Mouse (Mus musculus) E14TG2a.4 (cell line): ENCODE data around the gene Ispd.

Source experiments
- H3K27me3 ChIP-seq: 2 replicates; pipeline ENCODE4 v1.6.1; 2014; ENCODE audit warnings: low read length, control low read depth; ENCODE audit not compliant: insufficient read depth
- H3K36me3 ChIP-seq: 2 replicates; pipeline ENCODE4 v1.6.1; 2014; ENCODE audit warnings: low read length, control low read depth; ENCODE audit not compliant: insufficient read depth
- H3K4me1 ChIP-seq: replicated peaks from 2 replicates; pipeline ENCODE4 v1.6.1; 2014; ENCODE audit warnings: low read depth, low read length, control low read depth
- H3K4me3 ChIP-seq: replicated peaks from 2 replicates; pipeline ENCODE4 v1.5.1; 2014; ENCODE audit warnings: mild to moderate bottlenecking, low read length
- H3K9me3 ChIP-seq: 2 replicates; pipeline ENCODE4 v1.6.1; 2014; ENCODE audit warnings: low read length, control low read depth
- CTCF ChIP-seq: conservative IDR thresholded peaks from 2 replicates; pipeline ENCODE4 v1.5.1; 2014; ENCODE audit warnings: low read length
- NANOG ChIP-seq: IDR thresholded peaks from 2 replicates; pipeline ENCODE4 v1.6.1; 2014; ENCODE audit warnings: borderline replicate concordance, low read length, mixed read lengths
- POU5F1 ChIP-seq: IDR thresholded peaks from 2 replicates; pipeline ENCODE4 v1.6.1; 2014; ENCODE audit warnings: low read length, borderline replicate concordance

Gene Ispd

GRCm38 (mm10) chr12:36380254-36380653 is 996 bp upstream of the Ispd start:
- H3K36me3 ChIP-seq = no peaks in the 10 kb centered on the region
- no peak for TF ChIP-seq CTCF
- TF ChIP-seq POU5F1 = no peak
- no peak for TF ChIP-seq NANOG
- peaks cover 4% of the 10 kb centered on the region for H3K4me1 ChIP-seq
- no peaks in the 10 kb centered on the region for H3K9me3 ChIP-seq
- no peak overlapping the region for H3K4me3 ChIP-seq
- peaks cover 18% of the 10 kb centered on the region for H3K27me3 ChIP-seq

GRCm38 (mm10) chr12:36380806-36381205 is 444 bp upstream of the Ispd start:
- H3K4me3 ChIP-seq = no peak overlapping the region
- peaks cover 18% of the 10 kb centered on the region for H3K27me3 ChIP-seq
- peaks cover 4% of the 10 kb centered on the region for H3K4me1 ChIP-seq
- TF ChIP-seq CTCF (no peak), NANOG (no peak), POU5F1 (no peak)
- H3K36me3 ChIP-seq = no peaks in the 10 kb centered on the region
- H3K9me3 ChIP-seq = no peaks in the 10 kb centered on the region

GRCm38 (mm10) chr12:36385386-36385785 is 4.1 kb downstream of the Ispd start:
- Histone ChIP-seq H3K4me1 (peaks cover 4% of the 10 kb centered on the region), H3K36me3 (no peaks in the 10 kb centered on the region), H3K27me3 (peaks cover 15% of the 10 kb centered on the region), H3K9me3 (no peaks in the 10 kb centered on the region), H3K4me3 (no peak overlapping the region)
- no peak for TF ChIP-seq NANOG
- no peak for TF ChIP-seq POU5F1
- no peak for TF ChIP-seq CTCF

GRCm38 (mm10) chr12:36386991-36387390 is 5.7 kb downstream of the Ispd start:
- Histone ChIP-seq H3K27me3 (peaks cover 10% of the 10 kb centered on the region), H3K36me3 (no peaks in the 10 kb centered on the region), H3K9me3 (no peaks in the 10 kb centered on the region), H3K4me1 (peaks cover 4% of the 10 kb centered on the region), H3K4me3 (no peak overlapping the region)
- no peak for TF ChIP-seq NANOG

GRCm38 (mm10) chr12:36395115-36395514 is 13.9 kb downstream of the Ispd start:
- TF ChIP-seq NANOG = no peak
- Histone ChIP-seq H3K4me1 (no peaks in the 10 kb centered on the region), H3K27me3 (no peaks in the 10 kb centered on the region), H3K36me3 (no peaks in the 10 kb centered on the region), H3K4me3 (no peak overlapping the region), H3K9me3 (peaks cover 3% of the 10 kb centered on the region; the same call in 1 of the 2 replicates)

- Histone ChIP-seq H3K4me1 (no peaks in the 10 kb centered on the region), H3K4me3 (no peak overlapping the region), H3K36me3 (no peaks in the 10 kb centered on the region), H3K9me3 (peaks cover 22% of the 10 kb centered on the region), H3K27me3 (no peaks in the 10 kb centered on the region)
- TF ChIP-seq CTCF (no peak), NANOG (no peak), POU5F1 (no peak)
Observed at GRCm38 (mm10) chr12:36423677-36424076, 42.4 kb downstream of the Ispd start.

GRCm38 (mm10) chr12:36425258-36425657 is 44.0 kb downstream of the Ispd start:
- peaks cover 13% of the 10 kb centered on the region for H3K9me3 ChIP-seq
- no peak overlapping the region for H3K4me3 ChIP-seq
- H3K27me3 ChIP-seq = no peaks in the 10 kb centered on the region
- no peaks in the 10 kb centered on the region for H3K36me3 ChIP-seq
- H3K4me1 ChIP-seq = no peaks in the 10 kb centered on the region
- TF ChIP-seq CTCF = no peak
- no peak for TF ChIP-seq NANOG
- TF ChIP-seq POU5F1 = no peak

- Histone ChIP-seq H3K4me1 (no peaks in the 10 kb centered on the region), H3K4me3 (no peak overlapping the region), H3K27me3 (no peaks in the 10 kb centered on the region), H3K9me3 (peaks cover 1% of the 10 kb centered on the region; the same call in 1 of the 2 replicates), H3K36me3 (no peaks in the 10 kb centered on the region)
- TF ChIP-seq POU5F1 (no peak), CTCF (no peak), NANOG (no peak)
Observed at GRCm38 (mm10) chr12:36426163-36427045, 45.2 kb downstream of the Ispd start.

GRCm38 (mm10) chr12:36436956-36437355 is 55.7 kb downstream of the Ispd start:
- Histone ChIP-seq H3K9me3 (no peaks in the 10 kb centered on the region), H3K36me3 (no peaks in the 10 kb centered on the region), H3K4me3 (no peak overlapping the region), H3K27me3 (no peaks in the 10 kb centered on the region), H3K4me1 (no peaks in the 10 kb centered on the region)
- TF ChIP-seq POU5F1 = no peak
- no peak for TF ChIP-seq NANOG
- no peak for TF ChIP-seq CTCF
